Mouse (Mus musculus) liver, embryonic 14.5 days (tissue): ENCODE measurements at regions not wholly inside any gene's neighbourhood (a gene's known extent, or its start where the extent isn't known, plus 50 kb on each side); places are given as distances from the start of the nearest gene placed in this dataset.

Experiments used
- CTCF ChIP-seq: IDR thresholded peaks from 2 replicates; pipeline ENCODE4 v1.5.1; 2016; ENCODE audit warnings: antibody characterized with exemption, low read depth, control low read depth
- EP300 ChIP-seq: IDR thresholded peaks from 2 replicates; pipeline ENCODE4 v1.6.1; 2016; ENCODE audit warnings: antibody characterized with exemption, low read depth

- TF ChIP-seq CTCF (no peak), EP300 (no peak)
These were observed 140.2 kb upstream of the Prr30 start for GRCm38 (mm10) chr14:101340331-101340730.
